Mouse (Mus musculus) heart, postnatal 4 days (tissue): ENCODE measurements at regions not wholly inside any gene's neighbourhood (a gene's known extent, or its start where the extent isn't known, plus 50 kb on each side); places are given as distances from the start of the nearest gene placed in this dataset.
A peak's percentile ranks its signal among the peaks of the same experiment; 100 is the strongest.

Experiments
- DNase-seq: peaks from one replicate; pipeline ENCODE4 v3.0.0; 2021

DNA sequence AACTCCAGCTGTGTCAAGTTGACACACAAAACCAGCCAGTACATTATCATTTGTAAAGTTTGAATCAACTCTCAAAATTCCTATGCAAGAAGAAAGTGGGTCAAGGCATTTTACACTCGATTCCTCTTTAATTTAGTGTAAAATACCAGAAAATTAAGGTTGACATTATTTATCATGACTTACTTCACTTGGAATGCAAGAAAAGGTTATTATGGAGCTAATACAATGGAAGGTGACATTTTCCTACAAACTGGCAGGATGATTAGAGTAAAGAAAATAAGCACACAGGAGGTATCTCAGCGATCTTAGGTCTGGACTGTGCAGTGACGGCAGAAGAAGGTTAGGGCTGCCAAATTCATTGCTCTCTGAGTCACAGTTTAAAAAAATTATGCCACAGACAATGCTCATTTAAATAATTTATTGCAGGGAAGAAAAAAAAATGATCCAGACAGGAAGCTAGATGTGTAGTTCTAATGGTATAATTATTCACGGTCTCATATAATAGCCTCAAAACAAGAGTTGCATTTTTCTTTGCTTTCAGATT lies 405.2 kb downstream of the Hace1 start:
- DNase-seq = no peak

DNA sequence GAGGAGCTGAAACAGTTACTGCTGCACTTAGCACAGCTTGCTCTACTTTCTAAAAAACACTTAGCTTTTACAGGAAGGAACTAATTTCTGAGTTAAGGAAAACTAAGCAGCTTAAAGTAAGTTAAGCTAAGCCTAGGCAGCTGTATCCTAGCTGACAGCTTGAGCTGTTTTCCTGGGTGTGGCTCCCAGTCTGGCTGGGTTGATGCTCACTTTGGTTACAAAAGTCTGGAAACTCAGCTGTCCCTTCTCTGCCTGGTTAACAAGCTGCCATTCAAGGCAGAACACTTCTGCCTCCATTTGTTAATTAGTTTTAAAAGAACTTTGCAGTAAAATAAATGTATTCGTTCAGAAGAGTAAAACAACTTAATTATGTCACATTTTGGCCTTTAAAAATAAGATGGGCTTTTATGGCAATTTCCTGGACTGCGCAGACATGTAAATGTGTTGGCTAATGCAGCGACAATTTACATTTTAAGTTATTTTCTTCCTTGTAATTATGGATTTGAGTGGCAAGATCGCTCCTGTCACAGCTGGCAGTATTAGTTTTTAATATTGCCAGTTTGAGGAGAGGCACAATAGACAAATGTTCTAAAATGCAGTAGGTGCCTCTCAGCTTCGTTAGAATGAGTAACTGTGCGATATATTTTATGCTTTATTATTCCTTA lies 406.2 kb downstream of the Hace1 start:
- no peak for DNase-seq

DNA sequence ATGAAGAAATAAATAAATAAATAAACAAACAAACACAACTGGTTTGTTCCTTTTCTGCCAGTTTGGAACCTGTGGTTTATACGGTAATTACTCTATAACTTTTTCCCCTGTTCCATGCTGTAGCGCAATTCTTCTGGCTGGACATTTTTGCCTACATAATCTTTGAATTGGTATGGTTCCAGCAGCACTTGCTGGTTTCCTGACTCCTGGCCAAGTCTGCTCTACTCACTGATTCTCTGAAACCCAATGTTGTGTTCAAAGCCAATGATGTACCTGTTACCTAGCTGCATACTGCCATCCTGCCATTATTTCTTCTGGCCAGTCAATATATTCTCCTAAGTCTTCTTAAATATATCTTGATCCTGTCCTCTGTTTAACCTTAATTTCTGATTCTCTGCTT lies 408.7 kb downstream of the Hace1 start:
- no peak for DNase-seq

DNA sequence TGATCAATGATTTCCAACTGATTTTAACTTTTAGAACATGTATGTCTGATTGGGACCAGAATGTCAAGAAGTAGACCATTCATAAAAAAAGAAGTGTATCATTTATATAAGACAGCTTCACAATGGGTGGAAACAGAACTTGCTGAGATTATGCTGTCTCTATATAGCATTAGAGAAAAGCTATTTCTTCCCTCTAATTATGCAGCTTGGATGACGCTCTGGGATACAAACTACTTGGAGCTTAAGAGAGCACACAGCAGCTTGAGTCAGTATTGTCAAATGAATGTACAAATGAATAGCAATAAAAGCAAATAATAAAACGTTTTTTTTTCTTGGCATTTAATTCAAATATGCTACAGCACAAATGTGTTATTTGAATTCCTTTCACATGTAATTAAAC lies 428.7 kb downstream of the Hace1 start:
- DNase-seq = no peak

DNA sequence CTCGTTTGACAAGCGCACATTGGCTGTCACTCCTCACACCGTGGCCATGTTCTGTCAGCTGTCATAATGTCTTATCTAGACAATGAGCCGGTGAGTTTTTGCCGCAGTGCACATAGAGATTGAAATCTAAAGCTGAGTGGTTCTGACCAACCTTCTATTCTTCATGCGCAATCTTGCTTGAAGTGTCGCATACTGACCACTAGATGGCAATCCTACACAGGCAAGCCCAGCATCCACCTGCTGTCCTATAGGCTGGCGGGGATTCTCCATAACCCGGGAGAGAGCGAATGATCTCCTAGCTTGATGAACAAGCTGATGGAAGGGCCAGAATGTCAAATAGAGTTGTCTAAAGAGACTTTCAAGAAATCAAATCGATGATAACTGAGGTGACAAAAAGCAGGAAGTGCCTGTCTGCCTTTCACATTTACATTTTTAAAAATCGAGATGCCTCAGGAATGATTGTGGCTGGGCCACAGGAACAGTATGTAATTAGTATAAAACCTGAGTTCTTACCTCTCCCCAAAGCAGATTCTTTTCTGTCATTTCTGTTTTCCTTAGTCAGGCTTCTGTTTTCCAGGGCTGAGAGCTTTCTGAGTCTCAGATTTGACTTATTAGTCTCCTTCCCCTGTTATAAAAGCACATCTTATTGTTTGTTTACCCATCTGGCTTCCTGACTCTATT lies 434.4 kb downstream of the Hace1 start:
- DNase-seq = peak; percentile 35

DNA sequence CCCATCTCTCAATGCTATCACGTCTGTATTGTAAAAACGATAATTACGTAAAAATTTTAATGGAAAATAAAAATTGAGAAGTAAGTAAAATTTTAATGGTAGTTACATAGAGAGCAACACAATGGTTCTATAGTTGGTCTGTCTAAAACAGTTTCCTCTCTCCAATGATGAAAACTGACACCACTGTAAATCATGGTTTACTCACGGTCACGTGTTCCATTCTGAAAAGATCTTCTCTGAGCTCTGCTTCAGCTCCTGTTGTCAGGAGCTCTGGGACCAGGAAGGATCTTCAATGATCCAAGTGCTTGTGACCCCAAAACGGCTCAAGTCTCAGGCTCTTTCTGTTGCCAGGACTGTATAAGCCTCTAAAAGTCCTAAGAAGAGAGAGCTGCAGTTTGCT lies 435.0 kb downstream of the Hace1 start:
- no peak for DNase-seq

DNA sequence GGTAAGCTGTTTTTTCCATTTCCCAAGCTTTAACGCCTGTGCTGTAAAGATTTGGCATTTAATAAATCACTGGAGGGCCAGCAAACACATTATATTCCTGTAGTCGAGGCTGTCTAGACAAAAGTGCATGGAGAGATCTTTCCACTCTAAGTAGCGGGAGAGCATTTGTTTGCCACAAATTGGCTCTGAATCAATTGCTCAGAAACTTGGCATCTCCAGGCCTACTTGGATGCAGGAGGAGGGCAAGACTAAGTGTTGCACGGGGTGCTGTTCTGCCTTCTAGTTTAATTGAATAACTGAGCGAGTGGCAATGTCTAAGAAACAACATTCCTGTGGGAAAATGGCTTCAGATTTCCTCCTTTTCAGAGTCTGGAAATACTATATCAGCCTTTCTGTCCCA lies 438.7 kb downstream of the Hace1 start:
- DNase-seq = no peak

DNA sequence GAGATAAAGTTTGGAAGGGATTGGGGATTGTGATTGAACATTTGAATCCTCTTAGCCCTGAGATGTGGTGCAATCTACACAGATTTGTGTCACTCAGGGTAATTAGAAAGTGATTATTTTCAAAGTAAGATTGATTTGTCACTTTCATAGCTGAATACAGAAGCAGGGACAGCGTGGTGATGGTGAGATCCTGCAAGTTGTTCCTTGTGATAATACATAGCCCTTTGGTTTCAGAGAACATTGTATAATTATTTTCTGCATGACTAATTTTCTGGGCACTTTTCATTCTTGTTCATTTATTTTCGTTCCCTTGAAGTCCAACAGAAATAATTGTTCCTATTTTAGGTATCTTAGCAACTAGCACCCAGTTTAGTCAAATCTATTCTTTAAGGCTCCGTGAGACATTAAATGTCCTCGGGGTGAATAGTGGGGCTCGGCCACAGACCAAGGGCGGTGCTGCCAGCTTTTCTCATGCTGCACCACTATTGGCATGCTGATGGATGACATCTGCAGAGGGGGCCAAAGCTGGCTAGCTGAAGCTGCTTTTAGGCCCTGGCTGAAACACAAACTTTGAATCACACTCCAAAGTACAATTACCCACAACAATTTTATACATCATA lies 468.0 kb downstream of the Hace1 start:
- DNase-seq = no peak

DNA sequence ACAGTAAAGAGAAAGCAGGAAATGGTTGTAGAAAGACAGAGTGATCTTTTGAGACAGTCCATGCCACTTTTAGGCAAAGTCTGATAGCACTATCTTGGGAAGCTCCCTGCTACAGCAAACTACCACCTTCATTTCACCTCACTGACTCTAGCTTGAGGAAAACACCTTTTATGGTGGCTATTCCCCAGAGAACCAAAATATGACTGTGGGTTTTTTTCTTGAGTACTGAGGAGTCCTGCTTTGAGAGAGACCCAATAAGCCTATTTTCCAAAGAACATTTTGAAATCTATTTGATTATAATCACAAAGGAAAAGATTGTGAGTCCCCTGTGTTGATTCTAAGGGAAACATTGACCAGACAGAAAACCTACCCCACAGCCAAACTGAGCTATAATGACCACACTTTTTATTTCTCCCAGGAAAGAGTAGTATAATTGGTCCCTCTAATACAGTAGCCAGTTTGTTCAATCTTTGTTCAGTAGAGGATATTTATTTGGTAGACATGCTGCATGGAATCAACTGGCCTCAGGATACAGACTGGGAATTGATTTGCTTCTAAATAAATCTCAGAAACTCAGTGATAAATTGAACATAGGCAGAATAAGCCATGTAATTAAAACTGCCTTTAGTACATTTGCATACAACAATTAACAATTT lies 468.6 kb downstream of the Hace1 start:
- DNase-seq = no peak

DNA sequence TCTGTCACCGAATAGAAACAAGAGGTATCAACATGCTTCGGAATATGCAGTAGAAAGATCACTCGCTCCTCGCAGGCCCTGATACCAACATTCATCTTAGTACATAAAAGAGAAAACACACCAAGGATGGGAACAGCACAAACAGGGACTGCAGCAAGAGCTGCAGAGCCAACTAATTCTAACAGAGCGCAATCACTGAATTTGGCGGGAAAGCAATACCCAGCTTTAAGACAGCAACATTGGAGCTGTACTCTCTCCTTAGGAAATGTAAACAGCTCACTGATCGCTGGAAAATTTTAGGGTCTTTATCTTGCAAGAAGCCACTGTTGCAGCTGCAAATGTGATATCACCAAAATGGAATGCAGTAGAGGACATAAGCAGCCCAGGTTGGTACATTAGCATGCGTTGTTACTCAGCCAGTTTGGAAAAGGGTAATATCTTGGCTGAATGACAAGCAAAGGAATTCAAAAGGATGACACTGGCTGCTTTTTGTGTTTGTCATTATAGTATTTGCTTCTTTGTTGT lies 469.3 kb downstream of the Hace1 start:
- no peak for DNase-seq

DNA sequence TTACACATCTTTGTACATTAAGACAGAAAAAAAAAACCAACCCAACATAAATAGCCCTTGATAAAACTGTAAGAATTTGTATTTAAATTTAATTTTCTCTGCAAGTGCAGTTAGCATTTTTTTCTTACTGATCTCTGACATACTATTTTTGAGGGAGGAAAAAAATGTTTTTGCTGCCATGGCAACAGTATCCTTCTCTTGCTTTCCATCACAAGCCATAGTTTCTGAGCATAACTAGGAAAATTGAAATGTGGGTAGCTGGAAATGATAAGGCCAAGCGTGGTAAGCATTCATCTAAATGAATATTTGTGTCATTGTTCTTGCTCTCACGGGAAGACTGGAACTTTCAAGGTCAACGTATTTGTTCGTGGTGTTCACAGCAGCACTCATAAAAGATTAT lies 470.0 kb downstream of the Hace1 start:
- DNase-seq = no peak

DNA sequence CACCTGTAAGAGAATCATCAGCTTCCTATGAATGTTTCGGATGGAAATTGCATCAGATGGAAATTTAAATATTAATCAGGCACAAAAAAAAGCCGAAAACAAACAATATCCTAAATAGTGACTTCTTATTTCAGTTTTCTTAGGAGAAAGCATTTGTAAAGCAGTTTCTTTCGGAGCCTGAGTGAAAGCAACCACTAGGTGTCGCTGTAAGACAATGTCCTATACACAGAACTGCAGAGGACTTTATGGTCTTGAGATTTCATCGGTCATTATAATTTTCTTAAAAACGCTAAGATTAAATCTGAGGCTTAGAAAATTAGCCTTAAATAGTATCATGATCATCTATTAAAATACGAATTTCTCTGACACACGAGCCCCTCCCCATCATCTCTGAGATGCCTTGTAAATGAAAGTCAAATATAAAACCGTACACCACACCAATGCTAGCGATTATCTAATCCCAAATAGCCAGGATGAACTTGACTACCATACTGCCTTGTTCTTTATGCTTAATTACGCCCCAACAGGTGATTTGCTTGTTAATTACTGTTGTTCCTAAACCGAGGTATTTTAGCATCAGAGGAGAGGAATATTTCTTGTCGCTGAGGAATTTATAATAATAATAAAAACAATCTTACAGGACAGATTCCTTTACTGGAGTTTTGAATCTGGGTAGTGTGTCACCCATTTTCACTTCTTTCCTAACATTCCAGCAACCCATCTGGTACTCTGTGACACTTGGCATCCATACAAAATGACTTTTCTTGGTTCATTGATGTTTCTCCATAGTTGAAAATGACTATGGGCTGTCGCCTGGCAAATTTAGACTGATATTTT lies 480.0 kb downstream of the Hace1 start:
- peak; percentile 42 for DNase-seq

DNA sequence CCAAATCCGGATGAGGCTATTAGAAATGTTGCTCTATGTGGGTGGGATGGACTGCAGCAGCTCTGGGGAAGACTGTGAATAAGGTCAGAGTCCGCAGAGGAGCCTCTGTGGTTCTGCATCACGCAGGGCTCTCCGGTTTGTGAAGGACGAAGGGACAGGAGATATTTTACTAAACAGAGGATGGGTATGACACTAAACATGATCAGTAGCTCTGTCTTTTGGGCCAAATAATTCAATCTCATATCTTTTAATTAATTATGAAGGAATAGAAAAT lies 480.5 kb downstream of the Hace1 start:
- no peak for DNase-seq

DNA sequence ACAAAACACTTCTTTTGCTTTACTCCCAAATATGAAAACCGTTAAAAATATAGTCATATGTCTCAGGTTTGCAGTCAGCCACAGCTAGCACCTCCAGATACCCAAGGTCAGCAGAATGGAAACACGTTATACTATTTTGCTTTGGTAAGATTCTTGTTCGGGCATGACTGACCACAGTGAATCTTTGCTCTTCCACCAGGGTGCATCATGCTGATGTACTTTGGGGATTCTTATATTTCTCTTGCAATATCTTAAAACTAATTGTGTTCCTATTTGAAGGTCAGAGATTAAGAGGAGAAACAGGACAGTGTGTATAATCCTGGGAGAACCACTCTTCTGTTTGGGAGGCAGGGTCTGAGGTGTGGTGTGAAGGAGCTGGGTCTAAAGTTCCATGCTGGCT lies 481.7 kb downstream of the Hace1 start:
- no peak for DNase-seq

DNA sequence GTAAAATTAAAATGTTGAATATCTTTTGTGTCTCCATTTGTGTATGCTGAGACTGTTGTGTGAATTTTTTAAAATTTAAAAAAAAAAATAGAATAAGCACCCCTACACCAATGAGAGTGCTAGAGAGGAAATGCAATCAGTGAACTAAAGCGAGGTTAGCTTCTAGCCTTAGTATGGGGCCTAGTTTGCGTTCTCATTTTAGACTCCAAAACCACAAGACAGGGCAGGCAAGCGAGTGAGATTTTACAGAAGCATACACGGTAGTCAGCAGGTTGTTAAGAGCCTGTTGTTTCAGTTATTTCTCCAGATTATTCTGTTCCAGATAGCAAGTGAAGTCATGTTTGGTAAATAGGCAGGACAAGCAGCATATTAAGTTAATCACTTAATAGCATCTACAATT lies 486.2 kb downstream of the Hace1 start:
- DNase-seq = no peak

DNA sequence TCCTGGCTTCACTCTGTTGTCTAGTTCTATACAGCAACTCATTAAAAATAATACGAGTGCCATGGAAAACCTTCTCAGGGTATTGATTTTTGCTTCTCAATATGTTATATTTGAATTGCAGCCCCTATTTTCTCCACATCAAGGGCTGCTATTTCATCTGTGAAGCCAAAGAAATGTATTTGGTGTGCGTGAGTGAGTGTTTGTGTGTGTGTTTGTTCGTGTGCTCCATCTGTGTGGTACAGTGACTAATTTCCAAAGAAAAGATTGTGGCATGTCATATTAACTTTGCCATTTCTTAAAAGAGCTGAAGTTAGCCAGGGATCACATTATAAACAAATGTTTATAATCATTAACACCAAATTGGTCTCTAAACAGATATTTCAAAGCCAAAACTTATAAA lies 493.1 kb downstream of the Hace1 start:
- DNase-seq = no peak

DNA sequence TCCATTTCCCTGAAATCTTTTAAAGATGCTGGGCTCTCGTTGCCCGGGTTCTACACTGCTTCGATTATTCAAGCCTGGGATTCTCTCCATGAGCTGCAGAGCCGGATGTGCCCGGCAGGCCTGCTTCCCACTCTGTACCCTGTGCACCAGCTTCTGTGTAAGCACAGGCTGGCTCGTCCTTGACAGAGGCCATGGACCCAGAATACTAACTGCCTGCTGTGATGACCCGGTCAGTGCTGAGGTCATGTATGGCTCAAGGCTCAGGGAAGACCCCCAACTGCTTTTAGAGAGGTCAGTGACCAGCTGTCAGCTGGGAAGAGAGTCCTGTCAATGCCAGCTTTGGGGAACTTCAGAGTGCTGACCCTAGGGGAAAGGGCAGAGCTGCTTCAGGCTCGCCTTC lies 493.6 kb downstream of the Hace1 start:
- no peak for DNase-seq

DNA sequence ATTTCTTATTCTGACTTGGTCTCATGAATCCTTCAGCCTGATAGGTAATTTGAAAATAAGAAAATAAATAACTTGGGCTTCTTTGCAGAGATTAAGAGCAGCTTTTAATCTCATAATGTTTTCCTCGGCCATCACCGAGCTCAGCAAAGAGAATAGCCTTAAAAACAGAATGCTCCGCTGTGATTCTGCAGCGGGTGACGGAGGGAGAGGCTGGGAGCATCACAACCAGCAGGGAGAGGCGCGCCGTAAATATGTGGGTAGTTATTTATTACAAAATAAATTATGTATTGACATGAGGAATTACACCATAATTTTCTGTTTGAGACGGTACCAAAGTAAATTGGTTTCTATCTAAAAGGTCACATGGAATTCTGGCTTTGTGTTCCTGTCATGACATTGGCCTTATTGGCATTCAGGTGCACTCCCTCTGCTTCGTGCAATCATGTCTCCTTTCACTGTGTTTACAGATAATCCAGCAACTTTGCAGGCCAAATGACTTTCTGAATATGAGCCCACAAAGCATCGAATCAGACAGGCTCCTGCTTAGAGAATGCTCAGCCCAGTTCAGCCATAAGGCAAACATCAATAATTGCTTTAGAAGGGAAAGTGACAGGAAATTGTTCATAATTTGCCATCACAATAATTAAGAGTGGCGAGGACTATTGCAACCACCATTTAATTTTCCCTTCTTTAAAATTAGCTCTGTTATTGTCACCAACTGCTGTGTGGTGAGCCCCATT lies 494.4 kb downstream of the Hace1 start:
- DNase-seq = no peak

DNA sequence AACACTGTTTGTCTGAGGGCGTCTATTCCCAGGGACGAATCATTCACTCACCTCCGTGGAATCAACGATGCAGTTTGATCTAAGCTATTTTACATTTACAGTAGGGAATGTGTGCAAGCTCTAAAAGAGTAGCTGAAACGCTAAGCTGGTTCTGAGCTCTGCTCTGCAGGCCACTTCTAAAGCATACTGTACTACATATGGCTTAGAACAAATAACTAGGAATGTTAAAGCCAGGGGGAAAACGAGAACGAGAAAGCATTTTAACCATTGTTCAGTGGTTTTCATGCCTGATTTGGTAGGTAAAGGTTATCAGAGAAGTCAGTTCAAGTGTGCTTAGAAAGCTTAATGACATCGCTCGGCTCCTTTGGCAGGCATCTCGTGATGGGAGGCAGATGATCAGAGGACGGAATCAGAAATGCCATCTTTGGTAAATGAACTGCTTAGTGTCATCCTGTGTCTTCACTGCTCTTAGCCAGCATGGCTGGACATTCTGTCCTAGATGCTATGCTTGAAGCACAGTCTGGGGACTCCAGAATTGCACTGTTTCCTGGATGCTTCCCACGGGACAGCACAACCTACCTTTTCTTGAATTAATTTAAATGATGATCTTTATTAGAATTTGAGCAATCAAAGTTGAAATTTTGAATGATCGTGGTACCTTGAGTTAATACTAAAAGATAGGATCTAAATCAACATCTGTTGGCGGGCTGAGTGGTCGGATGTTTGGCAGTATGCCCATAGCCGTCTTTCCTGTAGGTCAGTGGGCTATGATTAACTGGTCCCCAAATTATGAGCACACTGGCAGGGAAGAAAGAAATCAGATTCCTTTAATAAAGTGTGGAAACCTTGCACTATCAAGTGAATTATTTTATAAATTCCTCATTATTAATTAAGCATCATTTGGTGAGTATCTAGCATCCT lies 495.2 kb downstream of the Hace1 start:
- no peak for DNase-seq

DNA sequence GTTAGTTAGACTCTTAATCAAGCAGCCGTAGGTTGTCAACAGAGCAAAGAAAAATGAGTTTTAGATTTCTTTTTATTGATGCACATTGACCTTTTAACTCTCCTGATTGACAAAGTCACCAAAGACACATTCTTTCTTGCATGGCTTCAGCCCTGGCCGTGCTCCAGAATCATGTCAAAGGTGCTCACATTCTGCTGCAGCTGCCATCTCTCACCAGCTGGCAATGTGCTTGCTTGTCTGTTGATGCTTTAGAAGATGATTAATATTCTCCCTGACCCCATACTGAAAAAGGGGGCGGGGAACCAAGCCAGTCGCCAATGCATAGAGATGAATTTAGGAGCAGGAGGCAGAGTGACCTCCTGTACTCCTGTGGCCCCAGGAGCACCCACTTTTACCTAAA lies 510.1 kb downstream of the Hace1 start:
- no peak for DNase-seq

DNA sequence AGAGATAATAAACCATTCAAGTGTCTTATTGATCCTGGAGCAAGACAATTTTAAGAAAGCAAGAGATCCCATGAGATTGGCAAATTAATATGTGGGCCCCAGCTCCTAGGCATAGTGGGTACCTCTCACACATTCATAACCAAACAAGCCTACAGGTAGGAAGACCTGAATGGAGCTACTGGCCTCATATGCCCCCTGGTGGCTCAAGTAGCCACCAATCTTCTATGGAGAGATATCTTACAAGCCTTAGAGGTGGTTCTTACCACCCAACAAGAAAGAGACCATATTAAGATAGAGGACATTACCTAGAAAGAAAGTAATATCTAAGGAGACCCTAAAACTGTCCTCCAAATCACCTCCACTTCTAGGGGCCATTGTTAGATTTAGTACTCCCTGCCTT lies 523.2 kb downstream of the Hace1 start:
- no peak for DNase-seq
